Mouse (Mus musculus) myocyte (in vitro differentiated cells): ENCODE data around the gene Sfrp2.

Experiments
- CEBPB ChIP-seq: IDR thresholded peaks from 2 replicates; pipeline ENCODE4 v1.6.1; 2011; ENCODE audit warnings: mild to moderate bottlenecking, moderate library complexity; ENCODE audit not compliant: poor library complexity, insufficient read depth, severe bottlenecking
- E2F4 ChIP-seq: IDR thresholded peaks from one replicate; pipeline ENCODE4 v1.6.1; 2011; ENCODE audit warnings: mild to moderate bottlenecking, control low read depth, moderate library complexity; ENCODE audit not compliant: insufficient read depth
- MAX ChIP-seq: IDR thresholded peaks from one replicate; pipeline ENCODE4 v1.6.1; 2011; ENCODE audit warnings: low read depth, mild to moderate bottlenecking, control low read depth
- MYOD1 ChIP-seq, 3 experiments: IDR thresholded peaks; one replicate each; pipeline ENCODE4 v1.6.1; 2011; ENCODE audit warnings: control low read depth in 2 of 3, low read depth in 2 of 3, mild to moderate bottlenecking in 2 of 3, moderate library complexity in 1 of 3; ENCODE audit not compliant: insufficient read length in 2 of 3, control insufficient read depth in 1 of 3
- POLR2A ChIP-seq: IDR thresholded peaks from one replicate; pipeline ENCODE4 v1.6.1; 2011; ENCODE audit warnings: low read depth, mild to moderate bottlenecking, control low read depth, moderate library complexity; ENCODE audit not compliant: insufficient read length
- POLR2AphosphoS2 ChIP-seq: IDR thresholded peaks from one replicate; pipeline ENCODE4 v1.6.1; 2011; ENCODE audit warnings: low read depth, control low read depth; ENCODE audit not compliant: insufficient read length
- REST ChIP-seq: IDR thresholded peaks from one replicate; pipeline ENCODE4 v1.6.1; 2011; ENCODE audit warnings: mild to moderate bottlenecking, control low read depth, moderate library complexity; ENCODE audit not compliant: insufficient read depth, insufficient read length
- TCF12 ChIP-seq: IDR thresholded peaks from one replicate; pipeline ENCODE4 v1.6.1; 2011; ENCODE audit warnings: mild to moderate bottlenecking, control low read depth; ENCODE audit not compliant: poor library complexity, insufficient read depth, severe bottlenecking
- TCF3 ChIP-seq: IDR thresholded peaks from one replicate; pipeline ENCODE4 v1.6.1; 2011; ENCODE audit warnings: low read depth, control low read depth; ENCODE audit not compliant: insufficient read length
- USF1 ChIP-seq: IDR thresholded peaks from one replicate; pipeline ENCODE4 v1.6.1; 2011; ENCODE audit warnings: low read depth, mild to moderate bottlenecking, control low read depth, moderate library complexity

- TF ChIP-seq TCF12 (no peak), POLR2A (no peak), E2F4 (no peak), TCF3 (no peak), REST (no peak), POLR2AphosphoS2 (no peak), USF1 (no peak), CEBPB (no peak), MAX (no peak), MYOD1 (IDR thresholded peaks at IDR 0.05; ENCODE audit: control insufficient read depth in 1 of 3, insufficient read length in 2 of 3, low read depth in 2 of 3) (no peak)
These were observed 33.4 kb downstream of the Sfrp2 start for GRCm38 (mm10) chr3:83799486-83799885.
